Mouse (Mus musculus) neutrophil, adult 65 days (primary cell): ENCODE data around the gene En2. TPM values are rescaled to one million over a fixed set of nuclear protein-coding genes. Genes with fewer than 3 reads are reported as not detected.

ENCODE experiments used
- total RNA-seq: library from RNA; stranded (reverse); gene quantifications from 2 replicates; pipeline ENCODE4 v1.2.4, GENCODE M21; 2023

Gene En2
- not detected in 2 replicates for total RNA-seq

DNA sequence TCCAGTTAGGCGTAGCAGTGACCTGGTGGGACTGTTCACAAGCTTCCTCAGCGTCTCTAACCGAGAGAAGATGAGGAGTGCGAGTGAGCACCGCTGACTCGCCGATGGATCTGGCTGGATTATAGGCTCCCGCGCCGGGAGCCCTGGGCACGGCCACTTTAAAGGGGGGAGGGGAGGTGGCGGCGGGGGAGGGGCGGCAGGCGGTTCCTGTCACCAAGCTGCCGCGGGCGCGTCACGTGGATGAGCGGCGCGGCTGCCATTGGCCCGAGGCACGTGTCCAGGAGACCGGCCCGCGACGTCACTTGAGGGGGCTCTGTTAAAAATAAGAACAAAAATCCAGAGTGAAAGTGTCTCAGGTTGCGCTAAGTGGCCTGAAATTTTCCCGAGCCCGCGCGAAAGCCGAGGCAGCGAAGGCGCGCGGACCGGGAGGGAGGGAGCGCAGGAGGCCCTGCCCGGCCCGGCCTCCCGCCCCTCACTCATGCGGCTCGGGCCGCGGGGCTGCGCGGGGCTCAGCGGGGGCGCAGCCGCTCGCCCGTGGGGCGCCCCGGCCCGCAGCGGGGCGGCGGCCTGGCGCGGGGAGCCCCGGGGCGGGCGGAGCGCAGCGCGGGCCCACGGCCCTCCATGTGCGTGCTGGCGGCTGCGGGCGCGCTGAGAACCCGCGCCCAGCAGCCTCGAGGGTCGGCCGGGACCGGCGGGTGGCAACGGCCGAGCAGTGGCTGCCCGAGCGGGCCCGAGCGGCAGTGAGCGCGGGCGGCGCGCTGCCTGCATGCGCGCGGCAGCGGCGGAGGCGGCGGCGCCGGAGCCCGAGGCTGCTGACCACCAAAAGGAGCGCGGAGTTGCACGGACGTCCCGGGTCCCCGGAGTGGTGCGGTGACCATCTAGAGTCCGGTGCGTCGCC, at the start of gene En2:
TSS of gene En2 (plus strand) at position 337 of the 898 bp plus-strand sequence.

Other genes starting within 250 kb of the En2 start
- 56.0 and 61.7 TPM in 2 replicates for gene Insig1, start 94.3 kb upstream of the En2 start, total RNA-seq
- not detected in 2 replicates for gene Cnpy1, start 80.1 kb downstream of the En2 start, total RNA-seq
- gene Rbm33, start 151.4 kb downstream of the En2 start, total RNA-seq: 83.7 and 100 TPM in 2 replicates